Mouse (Mus musculus): ENCODE data around the gene Cldn1.

The Cldn1 gene

DNA sequence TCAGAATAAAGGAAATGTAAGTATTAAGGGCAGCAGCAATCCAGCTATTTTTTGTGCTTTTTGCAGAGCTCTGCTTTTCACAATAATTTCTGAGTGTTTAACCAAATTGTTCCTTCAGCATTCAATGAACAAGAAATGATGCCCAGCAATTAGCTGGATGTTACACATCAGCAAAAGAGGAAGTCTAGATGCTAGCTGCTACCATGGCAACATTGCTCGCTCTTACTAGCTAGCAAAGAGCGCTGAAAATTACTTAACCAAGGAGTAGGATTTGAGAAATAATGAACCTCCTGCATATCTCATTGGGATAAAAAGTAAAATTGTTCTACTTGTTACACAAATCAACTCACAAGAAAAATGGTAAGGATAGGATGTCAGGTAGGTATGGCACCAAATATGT, 62.2 kb downstream of the Cldn1 start:
- intact Hi-C loops (cut with DNase I): no loop called here
